Mouse (Mus musculus) kidney, postnatal 14 days (tissue): Measurements from ENCODE around the gene Tiprl.
A peak's percentile ranks its signal among the peaks of the same experiment; 100 is the strongest.

Source experiments
- DNase-seq: peaks from one replicate; pipeline ENCODE4 v3.0.0; 2022; ENCODE audit warnings: mixed read lengths

Tiprl gene

GRCm38 (mm10) chr1:165200748-165201147, 36.0 kb downstream of the Tiprl start:
- DNase-seq = no peak

- peak; percentile 45 for DNase-seq
Observed at GRCm38 (mm10) chr1:165199639-165200038, 37.2 kb downstream of the Tiprl start.

- no peak for DNase-seq
Observed at GRCm38 (mm10) chr1:165198951-165199350, 37.8 kb downstream of the Tiprl start.

DNA sequence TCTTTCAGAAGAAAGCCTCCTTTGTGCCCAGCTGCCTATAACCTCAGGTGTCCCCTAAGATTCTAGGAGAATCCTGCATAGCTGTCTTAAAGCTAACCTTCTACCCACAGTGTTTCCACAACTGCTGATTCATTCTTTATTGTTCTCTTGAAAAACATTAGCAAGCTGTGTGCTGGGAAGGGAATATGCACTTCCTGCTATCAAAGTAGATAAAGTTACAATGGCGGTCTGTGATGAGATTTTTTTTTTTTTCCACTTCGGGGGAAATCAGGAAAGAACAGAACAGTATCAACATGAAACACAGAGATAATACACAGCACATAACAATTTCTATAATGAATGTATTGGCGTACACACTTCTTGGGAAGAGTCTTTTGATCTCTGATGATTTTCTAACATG, 38.9 kb downstream of the Tiprl start:
- no peak for DNase-seq

- DNase-seq = no peak
Observed at GRCm38 (mm10) chr1:165195396-165195960, 41.3 kb downstream of the Tiprl start.

- DNase-seq = no peak
Observed at GRCm38 (mm10) chr1:165194662-165195013, 42.2 kb downstream of the Tiprl start.

- peak; percentile 97 for DNase-seq
Observed at GRCm38 (mm10) chr1:165193880-165194661, 42.7 kb downstream of the Tiprl start, which contains the start of gene Sft2d2. Gene Sft2d2, minus strand, starts transcription at chr1:165194438.

DNA sequence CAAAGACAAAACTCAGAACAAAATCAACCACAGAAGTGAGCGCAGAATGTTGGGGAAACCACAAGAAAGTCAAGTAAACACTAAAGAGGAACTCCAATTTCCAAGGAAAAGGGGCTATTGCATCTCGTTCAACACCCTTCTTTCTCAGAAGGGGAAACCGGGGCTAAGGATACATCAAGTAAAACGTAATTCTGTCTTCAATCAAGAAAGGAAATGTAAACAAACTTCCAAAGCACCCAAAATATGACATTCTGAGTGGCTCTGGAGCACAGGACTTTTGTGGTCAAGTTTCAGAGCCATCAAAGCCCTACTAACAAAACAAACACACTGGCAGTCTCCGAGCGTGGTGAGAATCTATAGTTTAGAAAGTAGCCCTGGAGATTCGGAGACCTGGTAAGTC, 43.4 kb downstream of the Tiprl start:
- DNase-seq = no peak

DNA sequence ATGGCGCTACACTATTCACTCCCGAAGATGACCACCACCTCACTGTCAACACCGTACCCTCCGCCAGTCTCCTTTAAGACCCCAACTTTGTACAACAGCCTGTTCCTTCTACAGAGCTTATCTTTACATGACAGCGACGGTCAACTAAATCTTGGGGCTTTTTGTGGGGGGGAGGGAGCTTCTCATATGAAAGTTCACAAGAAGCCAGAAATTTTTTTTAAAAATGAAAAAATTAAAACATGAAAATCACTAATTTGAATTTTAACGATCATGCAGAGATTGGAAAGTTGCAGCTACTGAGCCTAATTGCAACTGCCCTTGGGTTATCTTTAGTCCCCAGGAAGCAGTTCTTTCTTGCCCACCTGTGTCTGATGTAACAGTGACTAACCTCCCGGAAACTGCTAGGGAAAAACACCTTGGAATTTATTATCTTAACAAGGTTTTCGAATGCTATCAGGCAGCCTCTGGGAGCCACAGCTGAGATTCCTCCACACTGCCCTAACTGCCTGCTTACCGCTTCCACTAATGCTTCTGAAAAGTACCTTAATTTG, 44.0 kb downstream of the Tiprl start:
- no peak for DNase-seq

DNA sequence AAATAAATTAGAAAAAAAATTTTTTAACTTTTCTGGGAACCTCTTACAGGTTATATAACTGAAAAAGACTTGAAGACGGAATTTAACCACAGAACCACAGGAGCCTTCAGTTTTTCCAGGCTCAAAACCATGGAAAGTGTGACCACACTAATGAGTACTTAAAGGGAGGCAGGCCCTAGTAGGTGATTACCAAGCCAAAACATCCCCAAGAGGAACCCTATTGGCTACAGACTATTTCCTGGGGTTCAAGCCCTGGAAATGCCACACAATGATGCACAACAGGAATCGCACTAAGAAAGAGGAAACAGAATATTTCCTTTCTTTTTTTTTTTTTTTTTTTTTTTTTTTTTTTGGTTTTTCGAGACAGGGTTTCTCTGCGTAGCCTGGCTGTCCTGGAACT, 44.7 kb downstream of the Tiprl start:
- no peak for DNase-seq

DNA sequence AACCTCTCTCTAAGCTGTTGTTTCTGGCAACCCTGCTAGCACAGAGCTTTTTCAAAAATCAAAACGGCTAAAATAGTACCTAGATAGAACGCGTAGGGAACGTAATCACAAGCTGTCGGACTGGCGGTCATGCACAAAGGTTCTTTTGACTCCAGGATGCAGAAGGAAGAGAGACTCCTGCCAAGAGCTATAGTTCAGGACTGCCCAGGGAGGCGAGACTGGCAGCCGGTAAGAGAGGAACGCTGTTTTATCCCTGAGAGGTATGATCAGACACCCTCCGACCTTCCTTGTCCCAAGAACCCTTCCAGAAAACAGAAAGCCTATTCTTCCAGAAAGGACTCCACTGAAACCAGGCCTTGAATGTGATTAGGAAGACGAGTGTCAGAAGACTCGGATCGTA, 45.2 kb downstream of the Tiprl start:
- DNase-seq = no peak

- no peak for DNase-seq
Observed at GRCm38 (mm10) chr1:165190571-165191273, 46.1 kb downstream of the Tiprl start.

DNA sequence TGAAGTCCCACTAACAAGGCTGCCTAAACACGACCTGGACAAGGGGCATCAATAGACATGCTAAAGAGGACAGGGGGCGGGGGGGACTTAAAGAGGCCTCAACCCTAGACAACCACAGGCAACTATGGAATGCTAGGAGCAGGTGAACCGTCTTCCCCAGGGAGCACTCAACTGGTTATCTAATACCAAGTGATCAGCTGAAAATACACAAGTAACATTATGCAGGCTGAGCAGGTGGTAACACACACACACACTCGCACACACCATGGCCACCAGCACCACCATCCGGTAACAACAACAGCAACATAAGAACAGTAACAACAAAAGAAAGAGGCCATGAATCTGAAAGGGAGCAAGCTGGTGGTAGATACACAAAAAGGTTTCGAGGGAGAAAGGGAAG, 46.7 kb downstream of the Tiprl start:
- no peak for DNase-seq

GRCm38 (mm10) chr1:165188806-165189580, 47.8 kb downstream of the Tiprl start:
- no peak for DNase-seq

- DNase-seq = no peak
Observed at GRCm38 (mm10) chr1:165187357-165187756, 49.4 kb downstream of the Tiprl start.

DNA sequence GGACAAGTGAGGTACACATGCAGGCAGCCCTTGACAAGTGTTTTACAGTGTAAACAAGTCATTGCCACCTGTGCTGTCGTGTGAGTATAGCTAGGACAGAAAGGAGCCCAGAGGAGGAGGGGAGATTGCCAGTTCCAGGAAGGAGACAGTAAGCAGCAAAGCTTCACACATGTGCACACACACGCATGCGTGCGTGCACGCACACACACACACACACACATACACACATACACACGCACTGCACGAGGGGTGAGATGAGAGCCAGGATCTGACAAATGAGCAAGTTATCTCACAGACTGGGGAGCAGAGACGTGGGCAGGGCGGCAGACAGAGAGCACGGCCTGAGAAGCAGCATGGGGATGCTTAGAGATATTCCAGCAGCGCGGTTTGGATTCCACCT, 50.3 kb downstream of the Tiprl start:
- no peak for DNase-seq

DNA sequence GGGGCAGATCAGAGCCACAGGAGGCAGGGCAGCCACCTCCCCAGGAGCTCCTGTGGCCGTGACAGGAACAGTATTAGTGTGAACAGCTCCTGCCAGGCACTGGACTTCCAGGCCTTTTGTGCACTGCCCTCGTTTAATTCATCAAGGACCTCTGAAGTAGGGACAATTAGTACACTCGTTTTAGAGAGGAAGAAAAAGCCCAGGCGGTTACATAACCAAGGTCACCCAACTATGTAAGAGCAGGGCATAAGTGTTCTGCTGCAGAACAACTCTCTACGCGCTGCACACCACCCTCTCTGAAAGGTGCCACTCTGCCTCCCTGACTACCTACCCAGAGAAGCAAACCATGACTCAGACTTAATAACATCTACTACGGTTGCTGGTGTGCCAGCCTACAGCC, 51.7 kb downstream of the Tiprl start:
- no peak for DNase-seq

- no peak for DNase-seq
Observed at GRCm38 (mm10) chr1:165184178-165184577, 52.6 kb downstream of the Tiprl start.

- no peak for DNase-seq
Observed at GRCm38 (mm10) chr1:165183400-165183799, 53.4 kb downstream of the Tiprl start.

GRCm38 (mm10) chr1:165179321-165179720, 57.5 kb downstream of the Tiprl start:
- no peak for DNase-seq

DNA sequence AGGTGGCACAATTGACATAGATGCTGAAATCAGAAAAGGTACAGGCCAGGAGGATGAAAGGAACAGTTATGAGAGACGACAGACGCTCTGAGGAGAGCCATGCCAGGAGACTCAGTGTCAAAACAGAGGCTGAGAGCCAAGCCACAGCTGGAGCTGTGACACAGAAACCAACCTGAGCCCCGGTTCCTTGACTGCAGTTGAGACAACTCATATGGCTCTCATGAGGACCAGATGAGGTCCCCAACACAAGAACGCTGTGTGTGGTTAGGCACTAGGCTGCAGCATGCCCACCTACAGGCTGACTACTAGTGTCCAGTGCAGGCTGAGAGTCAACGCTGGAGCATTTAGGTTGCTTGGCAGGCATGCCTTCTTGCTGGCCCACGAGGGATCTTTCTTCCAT, 58.7 kb downstream of the Tiprl start:
- no peak for DNase-seq

DNA sequence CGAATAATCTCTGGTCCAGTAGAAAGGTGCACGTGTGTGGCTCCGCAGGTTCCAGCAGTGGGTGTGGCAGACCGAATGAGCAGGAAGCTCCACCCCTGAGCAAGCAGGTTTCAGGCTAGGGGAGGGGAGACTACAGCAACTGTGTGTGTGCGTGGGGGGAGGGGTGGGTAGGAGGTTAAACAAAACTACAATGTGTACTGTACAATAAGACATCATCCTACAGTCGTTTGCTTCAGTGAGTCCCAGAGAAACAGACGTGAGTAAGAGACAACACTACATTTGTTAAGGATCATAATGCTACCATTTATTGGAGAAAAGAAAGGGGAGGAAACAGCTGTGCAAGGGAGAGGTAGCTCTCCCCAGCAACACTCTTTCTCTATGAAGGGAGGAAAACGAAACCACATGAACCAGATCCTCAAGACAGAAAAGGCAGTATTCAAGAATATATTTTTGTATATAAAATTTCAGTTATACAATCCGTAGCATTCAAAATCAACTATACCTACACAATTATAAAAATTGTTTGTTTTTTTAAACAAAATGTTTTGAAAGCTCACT, 62.7 kb downstream of the Tiprl start:
- no peak for DNase-seq

GRCm38 (mm10) chr1:165171277-165171676, 65.5 kb downstream of the Tiprl start:
- no peak for DNase-seq
